Mouse (Mus musculus): Measurements from ENCODE around the gene 2310033P09Rik.

The 2310033P09Rik gene

GRCm38 (mm10) chr11:59208153-59208831, at the start of gene 2310033P09Rik:
Gene 2310033P09Rik (plus strand): TSS chr11:59208321.
- DNase-seq (ENCODE audit: low spot score in 2 of 2), result peak; percentile 87 to 94

GRCm38 (mm10) chr11:59159099-59159498, 49.0 kb upstream of the 2310033P09Rik start:
- DNase-seq (ENCODE audit: low spot score in 2 of 2), result no peak

GRCm38 (mm10) chr11:59159558-59159957, 48.6 kb upstream of the 2310033P09Rik start:
- no peak for DNase-seq (ENCODE audit: low spot score in 2 of 2)

GRCm38 (mm10) chr11:59161398-59161797, 46.7 kb upstream of the 2310033P09Rik start:
- no peak for DNase-seq (ENCODE audit: low spot score in 2 of 2)

- DNase-seq (ENCODE audit: low spot score in 2 of 2), result no peak
These were observed 45.5 kb upstream of the 2310033P09Rik start for GRCm38 (mm10) chr11:59162443-59163254.

GRCm38 (mm10) chr11:59163255-59164236, 44.6 kb upstream of the 2310033P09Rik start, which contains the start of gene Iba57:
Gene Iba57 (minus strand): TSS chr11:59163739.
- DNase-seq (ENCODE audit: low spot score in 2 of 2), result peak; percentile 96 to 97

GRCm38 (mm10) chr11:59164384-59164783, 43.7 kb upstream of the 2310033P09Rik start:
- DNase-seq (ENCODE audit: low spot score in 2 of 2), result no peak

- DNase-seq (ENCODE audit: low spot score in 2 of 2), result no peak
These were observed 42.4 kb upstream of the 2310033P09Rik start for GRCm38 (mm10) chr11:59165616-59166241.

DNA sequence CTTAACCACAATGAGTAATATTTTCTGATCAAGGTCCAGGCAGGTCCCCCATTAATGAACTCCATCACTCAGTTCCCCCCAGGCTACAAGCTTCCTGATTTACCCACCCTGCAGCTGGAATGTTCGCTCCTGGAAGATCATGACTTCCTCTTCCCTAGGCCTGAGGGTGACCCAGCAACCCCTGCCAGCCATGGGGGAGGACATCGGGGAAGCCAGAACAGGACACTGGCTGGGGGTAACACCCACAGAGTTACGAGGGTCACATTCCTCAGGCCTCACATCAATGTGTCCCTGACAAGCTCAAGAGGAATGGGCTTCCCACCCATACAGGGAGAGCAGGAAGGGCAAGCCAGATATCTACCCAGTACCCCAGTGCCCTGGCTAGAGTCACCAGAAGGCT, 38.3 kb upstream of the 2310033P09Rik start:
- no peak for DNase-seq (ENCODE audit: low spot score in 2 of 2)

DNA sequence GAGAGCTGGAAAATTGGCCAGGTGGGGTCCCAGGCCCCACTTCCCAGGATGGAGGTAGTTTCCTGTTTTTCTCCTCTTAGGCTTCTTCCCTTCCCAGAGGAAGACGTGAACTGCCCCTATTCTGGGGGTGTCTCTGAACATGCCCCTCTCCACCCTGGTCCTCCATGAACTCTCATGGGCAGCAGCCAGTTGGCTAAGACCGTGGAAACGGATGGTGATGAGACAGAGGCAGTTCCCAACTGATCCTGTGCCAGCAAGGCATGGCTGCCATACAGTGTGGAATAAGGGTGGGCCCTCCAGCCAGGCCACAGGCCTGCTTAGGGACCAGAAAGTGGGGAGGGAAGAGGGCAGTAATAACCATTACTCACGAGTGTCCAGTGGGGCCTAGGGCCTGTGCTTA, 37.6 kb upstream of the 2310033P09Rik start:
- no peak for DNase-seq (ENCODE audit: low spot score in 2 of 2)

DNA sequence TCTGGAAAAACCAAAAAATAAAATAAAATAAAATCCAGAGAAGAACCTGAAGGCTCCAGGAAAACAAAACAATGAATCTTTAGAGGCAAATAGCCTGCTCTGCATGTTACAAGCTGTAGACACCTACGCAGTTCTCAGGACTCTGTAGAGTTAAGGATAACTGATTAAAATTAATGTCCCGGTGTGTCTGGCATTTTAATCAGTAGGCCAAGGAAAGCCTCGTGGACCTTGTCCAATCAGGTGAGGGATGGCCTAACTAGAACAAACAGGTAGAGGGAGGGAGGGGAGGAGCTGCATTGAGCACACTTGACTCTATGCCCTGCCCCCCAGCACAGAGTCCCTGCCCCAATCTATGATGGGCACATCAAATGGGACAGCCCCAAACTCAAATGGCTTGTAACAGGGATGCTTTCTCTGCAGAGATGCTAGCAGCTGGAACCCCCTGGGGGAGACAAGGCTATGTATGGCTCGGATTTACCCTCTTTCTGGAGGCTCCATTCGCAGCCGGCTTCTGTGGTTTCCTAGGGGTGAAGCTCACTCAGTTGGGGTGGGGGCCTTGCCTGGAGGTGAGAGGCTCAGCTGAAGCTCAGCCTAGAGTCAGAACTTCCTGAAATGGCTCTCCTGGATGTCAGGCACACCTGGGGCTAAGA, 33.8 kb upstream of the 2310033P09Rik start:
- no peak for DNase-seq (ENCODE audit: low spot score in 2 of 2)

DNA sequence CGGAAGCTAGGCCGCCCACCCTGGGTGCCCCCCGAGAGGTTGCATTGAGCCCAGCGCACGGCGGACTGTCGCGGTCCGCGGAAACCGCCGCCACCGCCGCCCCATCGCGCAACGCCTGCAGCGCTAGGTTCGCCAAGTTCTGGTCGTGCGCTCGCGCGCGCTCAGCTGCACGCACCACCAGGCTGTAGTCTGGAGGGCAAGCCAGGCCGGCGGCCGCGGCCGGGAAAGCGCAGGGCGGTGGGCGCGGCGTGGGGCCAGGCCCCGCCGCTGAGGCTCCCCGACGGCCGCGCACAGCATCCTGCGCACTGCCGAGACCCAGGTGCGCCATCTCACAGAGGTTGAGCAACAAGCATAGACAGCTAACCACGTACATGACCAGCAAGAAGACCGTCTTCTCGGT, 31.6 kb upstream of the 2310033P09Rik start:
- DNase-seq (ENCODE audit: low spot score in 2 of 2), result no peak

GRCm38 (mm10) chr11:59176921-59177320, 31.2 kb upstream of the 2310033P09Rik start:
- DNase-seq (ENCODE audit: low spot score in 2 of 2), result no peak

DNA sequence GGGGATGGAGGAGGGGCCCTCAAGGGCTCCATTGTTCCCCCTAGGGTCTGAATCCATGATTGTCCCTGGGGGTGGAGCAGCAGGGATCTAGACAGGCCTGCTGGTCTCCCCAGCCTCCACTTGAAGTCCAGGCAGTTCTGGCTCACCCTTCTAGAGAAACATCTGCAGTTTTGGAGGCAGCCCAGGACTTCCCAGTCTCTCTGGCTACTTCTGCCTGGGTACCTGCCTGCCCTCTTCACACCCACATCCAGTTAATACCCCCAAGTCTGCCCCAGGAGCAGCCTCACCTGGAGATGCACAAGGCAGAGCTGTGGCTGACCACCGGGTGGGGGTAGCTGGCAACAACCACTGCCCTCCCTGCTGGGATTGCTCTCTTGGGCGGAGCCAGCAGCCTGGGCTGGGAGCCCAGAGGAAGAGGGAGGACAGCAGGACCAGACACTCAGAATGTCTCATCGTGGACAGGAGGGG, 25.2 kb upstream of the 2310033P09Rik start, which contains the start of gene Gjc2:
Gene Gjc2 (minus strand): TSS at position 350 of the 468 bp plus-strand sequence.
- no peak for DNase-seq (ENCODE audit: low spot score in 2 of 2)

- no peak for DNase-seq (ENCODE audit: low spot score in 2 of 2)
These were observed 24.3 kb upstream of the 2310033P09Rik start for GRCm38 (mm10) chr11:59183821-59184220.

GRCm38 (mm10) chr11:59185490-59185889, 22.6 kb upstream of the 2310033P09Rik start:
- no peak for DNase-seq (ENCODE audit: low spot score in 2 of 2)

- no peak for DNase-seq (ENCODE audit: low spot score in 2 of 2)
These were observed 20.4 kb upstream of the 2310033P09Rik start for GRCm38 (mm10) chr11:59187706-59188105.

DNA sequence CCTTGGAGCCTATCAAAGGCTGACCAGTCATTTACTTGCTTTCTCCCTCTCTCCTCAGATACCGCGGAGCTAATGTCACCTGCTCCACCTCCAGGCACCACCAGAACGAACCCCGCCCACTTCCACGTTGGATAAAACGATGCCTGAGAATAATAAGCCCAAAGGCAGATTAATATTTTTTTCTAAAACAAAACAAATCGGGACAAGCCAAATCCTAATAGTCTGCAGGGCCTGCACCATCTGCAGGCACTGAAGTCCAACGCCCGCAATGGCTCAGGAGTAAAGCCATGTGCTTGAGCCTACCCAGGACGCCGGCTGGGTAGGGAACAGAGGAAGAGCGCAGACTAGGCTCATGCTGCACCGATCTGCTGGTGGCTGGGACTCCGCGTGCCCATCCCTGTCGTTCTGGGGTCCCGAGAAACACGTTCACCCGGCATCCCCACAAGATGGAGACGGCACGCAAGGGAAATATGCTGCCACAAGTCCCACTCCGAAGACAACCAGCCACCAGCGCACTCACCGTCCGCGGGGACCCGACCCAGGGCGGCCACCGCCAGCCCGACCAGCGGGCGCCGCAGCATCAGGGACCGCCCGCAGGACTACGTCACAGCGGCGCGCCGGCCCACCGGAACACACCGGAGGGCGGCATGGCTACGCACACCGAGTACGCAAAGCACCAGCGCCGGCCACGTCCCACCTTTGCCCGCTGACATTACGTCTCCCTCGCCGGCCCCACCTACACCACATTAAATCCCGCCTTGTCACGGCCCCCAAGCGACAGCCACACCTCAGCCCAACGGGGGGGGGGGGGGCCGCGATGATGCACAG, 16.7 kb upstream of the 2310033P09Rik start:
- DNase-seq (ENCODE audit: low spot score in 2 of 2), result peak; percentile 73 to 84

DNA sequence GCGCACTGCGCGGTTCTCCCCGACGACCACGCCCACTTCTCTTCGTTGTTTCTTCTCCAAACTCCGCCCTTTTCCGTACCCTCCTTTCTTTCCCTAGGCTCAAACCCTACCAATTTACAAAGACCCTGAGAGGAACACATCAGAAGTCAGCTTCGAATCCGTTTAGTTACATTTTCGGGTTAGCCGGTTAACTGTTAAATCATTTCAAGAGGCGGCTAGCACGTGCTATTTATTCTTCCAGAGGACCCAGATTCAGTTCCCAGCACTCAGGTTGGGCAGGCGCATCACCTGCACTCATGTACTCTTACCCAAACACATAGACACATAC, 16.1 kb upstream of the 2310033P09Rik start, which contains the start of gene Guk1:
Gene Guk1 (minus strand): TSS at position 154 of the 328 bp plus-strand sequence.
- DNase-seq (ENCODE audit: low spot score in 2 of 2), result no peak

- no peak for DNase-seq (ENCODE audit: low spot score in 2 of 2)
These were observed 11.9 kb upstream of the 2310033P09Rik start for GRCm38 (mm10) chr11:59196230-59196629.

Measured in frontal cortex, postnatal 25 days (tissue).